Mouse (Mus musculus): ENCODE data around the gene Teddm1b.
"Not testable (repeated sequence)": the region's sequence is repeated elsewhere in the genome, so short reads cannot be mapped to it uniquely, and the experiment has no call there.

Gene Teddm1b

DNA sequence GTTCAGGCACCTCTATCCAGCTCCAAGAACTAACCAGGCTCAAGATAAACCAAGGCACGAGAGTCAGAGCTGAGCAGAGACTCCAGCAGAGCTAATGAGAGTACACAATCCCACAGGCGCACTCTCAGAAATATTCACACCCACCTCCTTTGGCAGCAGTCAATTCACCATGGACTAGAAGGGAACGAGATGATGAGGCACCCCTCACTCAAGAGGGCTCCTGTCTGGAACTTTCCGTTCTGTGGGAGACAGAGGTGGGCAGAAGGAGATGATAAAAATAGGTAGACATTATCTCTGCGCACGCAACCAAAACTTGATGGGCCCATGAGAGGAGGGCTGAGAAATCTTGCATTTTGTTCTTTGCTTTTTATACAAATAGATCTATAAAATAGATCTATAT, at the start of gene Teddm1b:
Teddm1b (plus strand) TSS at position 301 of the 400 bp plus-strand sequence.
- DNase-seq (ENCODE audit: low spot score in 2 of 2) = no peak

DNA sequence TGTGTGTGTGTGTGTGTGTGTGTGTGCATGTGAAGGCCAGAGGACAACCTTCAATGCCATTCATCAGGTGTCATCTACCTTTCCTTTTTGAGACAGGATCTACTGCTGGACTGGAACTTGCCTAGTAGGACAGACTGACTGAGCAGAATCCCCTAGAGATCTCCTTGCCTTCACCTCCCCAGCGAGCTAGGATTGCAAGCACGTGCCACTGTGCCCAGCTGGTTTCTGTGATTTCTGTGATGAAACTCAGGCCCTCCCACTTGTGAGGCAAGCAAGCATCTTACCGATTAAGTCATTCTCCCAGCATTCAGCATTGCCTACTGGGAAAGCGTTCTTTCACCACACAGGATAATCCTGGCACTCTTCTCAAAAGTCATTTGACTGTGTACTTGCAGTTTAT, 43.4 kb upstream of the Teddm1b start:
- no peak for DNase-seq (ENCODE audit: low spot score in 2 of 2)

DNA sequence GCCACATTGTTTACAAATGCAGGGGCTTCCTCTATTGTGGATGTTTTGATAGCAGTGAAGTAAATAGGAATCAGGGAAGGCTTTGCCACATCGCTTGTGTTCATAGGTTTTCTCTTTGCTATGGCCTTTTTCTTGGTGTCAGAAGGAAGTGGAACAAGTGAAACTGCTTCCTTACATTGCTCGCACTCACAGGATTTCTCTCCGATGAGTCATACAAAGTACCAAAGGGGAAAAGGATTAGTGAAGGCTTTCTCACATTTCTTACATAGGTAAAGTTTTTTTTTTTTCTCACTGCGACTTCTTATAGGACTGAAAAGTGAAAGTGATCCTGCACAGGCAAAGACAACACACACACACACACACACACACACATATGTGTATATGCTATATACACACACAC, 38.1 kb upstream of the Teddm1b start:
- no peak for DNase-seq (ENCODE audit: low spot score in 2 of 2)

- no peak for DNase-seq (ENCODE audit: low spot score in 2 of 2)
Measured at GRCm38 (mm10) chr1:153842121-153842740, 31.9 kb upstream of the Teddm1b start.

DNA sequence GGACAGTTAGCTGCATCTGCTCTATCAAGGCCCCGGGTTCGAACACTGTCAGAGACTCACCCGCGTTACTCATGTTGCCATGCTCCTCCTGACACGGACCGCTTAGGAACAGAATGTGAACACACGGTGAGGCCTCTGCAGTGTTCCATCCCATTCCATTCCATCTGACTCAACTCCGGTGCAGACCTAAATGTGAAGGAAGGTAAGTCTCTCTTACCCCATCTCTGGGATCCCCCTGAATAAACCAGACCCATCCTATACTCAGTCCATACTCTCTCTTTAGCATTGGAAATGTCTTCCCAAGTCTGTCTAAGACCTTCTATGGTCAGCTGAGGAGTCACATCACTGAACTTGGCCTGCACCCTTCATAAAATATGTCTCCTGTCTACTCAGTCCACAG, 30.1 kb upstream of the Teddm1b start, which contains the start of gene Rgsl1:
Rgsl1 (minus strand) TSS at position 101 of the 400 bp plus-strand sequence.
- DNase-seq (ENCODE audit: low spot score in 2 of 2) = no peak

DNA sequence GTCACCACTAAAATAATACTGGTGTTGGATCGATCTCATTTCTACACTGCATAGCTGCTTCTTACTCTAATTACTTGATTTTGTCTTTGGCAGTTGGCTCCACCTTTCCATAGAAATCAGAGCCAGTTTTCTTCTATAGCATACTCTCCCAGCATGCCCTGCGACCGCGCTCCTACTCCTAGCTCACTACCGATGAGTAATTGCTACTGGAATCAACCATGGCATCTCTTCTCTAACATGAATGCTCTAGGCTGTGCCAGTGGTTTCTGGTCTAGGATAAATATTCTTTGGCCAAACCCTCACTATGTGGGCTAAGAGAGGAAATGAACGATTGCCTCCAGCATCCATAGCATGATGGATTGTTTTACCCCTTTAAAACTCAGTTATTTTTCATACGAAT, 27.7 kb upstream of the Teddm1b start:
- DNase-seq (ENCODE audit: low spot score in 2 of 2) = no peak

- no peak for DNase-seq (ENCODE audit: low spot score in 2 of 2)
Measured at GRCm38 (mm10) chr1:153846867-153847266, 27.3 kb upstream of the Teddm1b start.

GRCm38 (mm10) chr1:153852696-153853095, 21.4 kb upstream of the Teddm1b start:
- DNase-seq (ENCODE audit: low spot score in 2 of 2) = not testable (repeated sequence)

DNA sequence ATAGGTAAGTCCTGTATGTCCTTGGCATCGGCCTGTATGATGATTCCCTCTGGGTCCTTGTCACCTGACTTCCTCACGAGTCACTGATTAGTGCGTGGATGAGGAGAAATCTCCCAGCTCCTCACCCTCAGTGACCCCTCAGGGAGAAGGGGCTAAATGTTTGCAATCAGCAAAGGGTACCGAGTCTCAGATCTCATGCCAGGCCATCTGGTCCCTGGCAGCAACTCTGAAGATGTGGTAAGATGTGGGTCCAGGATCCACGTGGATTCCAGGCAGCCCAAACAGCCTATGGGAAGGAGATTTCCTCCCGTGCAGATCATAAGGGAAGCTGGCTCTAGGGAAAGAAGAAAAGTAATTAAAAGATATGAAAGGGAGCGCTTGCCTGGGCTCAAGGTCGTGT, 18.2 kb upstream of the Teddm1b start:
- no peak for DNase-seq (ENCODE audit: low spot score in 2 of 2)

DNA sequence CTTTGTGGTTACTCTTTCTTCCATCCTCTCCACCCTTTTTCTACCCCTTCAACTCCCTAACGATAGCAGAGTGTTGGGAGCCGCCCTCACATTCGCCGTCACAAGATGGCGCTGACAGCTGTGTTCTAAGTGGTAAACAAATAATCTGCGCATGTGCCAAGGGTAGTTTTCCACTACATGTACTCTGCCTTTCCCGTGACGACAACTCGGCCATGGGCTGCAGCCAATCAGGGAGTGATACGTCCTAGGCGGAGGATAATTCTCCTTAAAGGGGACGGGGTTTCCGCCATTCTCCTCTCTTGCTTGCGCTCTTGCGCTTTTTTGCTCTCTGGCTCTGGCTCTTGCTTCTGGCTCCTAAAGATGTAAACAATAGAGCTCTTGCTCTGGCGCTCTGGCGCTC, 6.2 kb downstream of the Teddm1b start:
- peak in 1 of 2 experiments; percentile 15 for DNase-seq (ENCODE audit: low spot score in 2 of 2)

DNA sequence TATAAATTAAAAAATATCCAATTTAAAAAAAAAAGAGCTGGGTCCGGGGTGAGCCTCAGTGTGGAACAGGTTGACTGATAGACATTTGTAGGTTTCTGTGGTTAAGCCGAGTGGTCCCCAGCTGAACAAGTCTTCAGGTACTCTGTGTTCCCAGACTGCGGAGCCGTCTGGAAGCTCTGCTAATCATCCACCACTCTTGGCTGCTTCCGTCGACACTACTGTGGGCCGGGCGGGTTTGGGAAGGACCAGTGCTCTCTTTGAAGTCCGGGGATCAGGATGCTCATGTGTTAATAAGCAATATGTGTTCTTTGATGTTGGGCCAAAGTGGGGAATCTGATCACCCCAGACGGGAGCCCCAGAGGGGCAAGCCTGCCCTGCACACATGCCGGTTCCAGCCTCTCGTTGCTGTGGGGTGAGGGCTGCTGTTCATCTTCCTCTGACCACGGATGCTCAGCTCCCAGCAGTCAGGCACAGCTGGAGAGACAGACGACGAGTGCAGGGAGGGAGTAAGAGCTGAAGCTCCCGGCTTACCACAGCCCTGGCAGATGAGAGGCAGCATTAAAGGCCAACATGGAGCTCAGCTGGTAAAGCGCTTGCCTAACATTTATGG, 12.0 kb downstream of the Teddm1b start:
- no peak for DNase-seq (ENCODE audit: low spot score in 2 of 2)

DNA sequence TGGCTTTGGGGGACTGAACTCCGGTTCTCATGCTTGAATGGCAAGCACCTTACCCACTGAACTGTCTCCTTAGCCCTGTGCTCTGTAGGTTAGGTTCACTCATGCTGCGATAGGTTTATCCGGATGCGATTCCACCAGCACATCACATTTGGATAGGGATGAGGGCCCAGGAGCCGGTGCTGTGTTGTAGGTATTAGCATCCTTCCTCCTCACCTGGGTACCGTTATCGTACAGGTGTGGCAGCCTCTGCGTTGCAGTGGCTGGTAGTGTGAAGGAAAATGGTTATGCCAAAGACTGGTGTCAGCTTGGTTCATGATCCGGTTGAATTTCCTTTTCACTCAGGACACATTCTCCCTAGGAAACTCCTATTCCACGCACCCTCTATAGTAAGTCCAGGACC, 16.0 kb downstream of the Teddm1b start:
- DNase-seq (ENCODE audit: low spot score in 2 of 2) = no peak

DNA sequence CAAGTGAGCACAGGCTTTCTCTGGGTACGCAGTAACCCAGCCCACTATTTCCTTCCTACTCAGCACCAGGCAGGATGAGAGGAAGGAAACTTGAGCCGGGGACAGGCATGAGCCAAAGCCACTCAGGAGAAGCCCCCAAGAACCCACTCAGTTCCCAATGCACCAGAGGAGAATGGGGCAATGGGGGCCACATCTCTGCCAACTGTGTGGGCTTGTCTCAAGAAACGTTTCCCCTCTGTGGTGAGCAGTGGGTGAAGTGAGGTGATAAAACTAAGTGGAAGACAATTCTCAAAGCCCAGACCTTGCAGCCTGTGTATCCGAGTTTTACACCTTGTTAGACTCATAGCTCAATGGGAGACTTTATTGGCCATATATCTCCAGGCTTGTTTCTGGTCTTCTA, 17.3 kb downstream of the Teddm1b start, which contains the start of gene Teddm1a:
Teddm1a (plus strand) TSS at position 301 of the 400 bp plus-strand sequence.
- no peak for DNase-seq (ENCODE audit: low spot score in 2 of 2)

DNA sequence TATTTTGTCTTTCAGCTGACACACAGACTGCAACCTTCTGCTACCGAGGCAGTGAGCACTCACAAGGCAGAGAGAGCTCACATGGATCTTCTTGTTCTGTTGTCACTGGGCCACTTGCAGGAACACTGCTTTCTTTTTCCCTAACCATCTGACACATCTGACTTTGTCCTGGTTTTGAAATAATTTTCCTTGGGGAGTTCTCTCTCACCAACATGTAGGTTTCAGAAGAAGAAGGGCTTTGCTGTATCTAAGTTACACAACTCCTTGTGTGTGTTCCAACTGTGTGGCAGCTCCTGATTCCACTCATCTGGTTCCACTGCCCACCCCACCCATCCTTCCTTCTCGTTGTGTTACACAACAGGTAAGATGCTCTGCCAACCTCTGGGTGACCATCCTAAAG, 19.6 kb downstream of the Teddm1b start:
- no peak for DNase-seq (ENCODE audit: low spot score in 2 of 2)

DNA sequence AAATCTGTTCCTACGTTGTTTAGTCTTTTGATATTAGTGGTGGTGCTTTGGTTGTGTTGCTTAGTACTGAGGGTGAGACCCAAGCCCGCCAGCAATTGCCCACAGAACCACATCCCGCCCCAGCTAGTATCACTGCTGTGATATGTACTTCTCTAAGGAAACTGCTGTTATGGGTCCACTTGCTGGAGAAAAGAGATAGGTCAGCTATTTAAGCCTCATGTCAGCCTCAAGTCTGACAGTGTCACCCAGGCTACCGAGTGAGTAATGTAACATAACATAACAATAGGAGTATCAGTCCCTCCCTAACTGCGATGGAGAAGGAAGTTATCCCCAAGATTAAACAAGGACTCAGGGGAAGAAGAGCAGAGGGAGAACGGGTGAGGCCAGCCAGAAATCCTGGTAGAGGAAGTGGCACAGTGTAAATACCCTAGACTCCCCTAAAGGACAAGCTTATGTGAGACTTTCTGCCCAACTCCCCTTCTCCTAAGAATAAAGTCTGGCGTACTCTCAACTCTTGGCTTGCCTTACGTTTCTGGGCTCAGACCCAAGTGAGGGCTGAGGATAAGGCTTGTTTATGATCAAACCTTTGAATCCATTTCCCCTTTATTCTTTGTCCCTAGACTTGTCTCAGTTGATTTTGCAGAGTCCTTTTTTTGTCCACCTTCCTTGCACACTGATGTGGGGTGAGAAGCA, 20.2 kb downstream of the Teddm1b start:
- no peak for DNase-seq (ENCODE audit: low spot score in 2 of 2)

DNA sequence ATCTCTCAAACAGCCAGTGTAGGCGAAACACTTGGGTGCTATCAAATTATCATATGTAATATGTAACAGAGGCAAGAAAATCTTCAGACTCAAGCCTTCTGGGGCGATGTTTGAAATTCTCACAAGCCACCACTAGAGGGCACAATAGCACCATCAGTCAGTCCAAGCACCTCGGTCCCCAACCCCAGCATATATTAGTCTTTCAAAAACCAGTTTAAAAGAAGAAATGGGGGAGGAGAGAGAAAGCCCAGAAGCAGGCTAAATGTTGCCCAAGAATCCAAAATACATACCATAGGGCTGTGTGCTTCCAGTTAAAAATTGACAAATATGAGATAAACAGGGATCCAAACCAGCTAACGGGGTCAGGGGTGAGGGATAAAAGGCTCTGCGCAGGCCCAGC, 20.8 kb downstream of the Teddm1b start:
- peak; percentile 33 to 60 for DNase-seq (ENCODE audit: low spot score in 2 of 2)

DNA sequence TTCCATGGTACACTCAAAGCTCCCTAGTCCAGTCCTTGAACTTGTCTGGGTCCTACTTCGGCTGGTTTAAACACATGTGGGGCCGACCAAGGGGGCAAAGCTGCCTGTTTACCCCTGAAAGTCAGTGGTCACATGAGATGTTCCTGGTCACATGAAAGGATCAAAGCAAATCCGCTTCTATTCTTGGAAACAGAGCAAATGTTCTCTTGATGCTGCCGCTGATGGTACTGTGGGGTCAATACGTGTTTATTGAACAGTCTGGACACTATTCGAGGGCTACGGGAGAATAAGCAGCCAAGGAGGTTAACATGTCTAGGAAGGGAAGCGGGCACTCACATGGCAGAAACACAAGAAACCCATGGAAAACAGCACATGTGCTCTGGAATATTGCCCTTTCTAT, 23.1 kb downstream of the Teddm1b start:
- DNase-seq (ENCODE audit: low spot score in 2 of 2) = no peak

DNA sequence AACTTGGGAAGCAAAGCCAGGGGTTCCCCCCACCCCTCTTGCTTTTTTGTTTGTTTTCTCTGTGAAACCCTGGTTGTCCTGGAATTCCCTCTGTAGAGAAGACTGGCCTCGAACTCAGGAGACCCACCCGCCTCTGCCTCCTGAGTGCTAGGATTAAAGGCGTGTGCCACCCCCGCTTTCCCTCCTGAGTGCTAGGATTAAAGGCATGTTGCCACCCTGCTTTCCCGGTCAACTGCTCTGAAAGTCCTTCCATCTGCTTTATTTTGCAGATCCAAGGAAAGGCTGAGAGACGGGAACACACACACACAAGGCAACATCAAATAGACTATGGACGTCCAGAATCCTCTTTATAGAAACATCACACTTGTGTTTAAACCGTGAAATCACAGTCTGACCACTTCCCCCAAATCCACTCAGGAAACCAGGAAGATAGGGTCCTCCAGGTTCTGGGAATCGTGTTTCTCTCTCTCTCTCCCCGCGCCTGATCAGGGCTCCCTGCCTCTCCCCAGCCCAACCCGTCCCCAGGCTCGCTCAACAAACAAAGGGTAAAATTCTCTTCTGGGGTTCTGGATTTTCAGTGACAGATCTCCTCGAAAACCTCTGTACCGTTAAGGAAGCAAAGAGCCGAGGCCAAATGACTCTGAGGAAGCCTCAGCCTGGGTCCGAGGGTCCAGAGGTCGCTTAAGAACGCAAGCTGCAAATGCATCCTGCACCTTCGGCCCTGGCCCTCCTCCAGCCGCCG, 25.0 kb downstream of the Teddm1b start:
- DNase-seq (ENCODE audit: low spot score in 2 of 2) = no peak

GRCm38 (mm10) chr1:153899731-153900380, 25.7 kb downstream of the Teddm1b start, which contains the start of the genes Glul and Teddm2:
Gene Glul (plus strand): TSS chr1:153899944.
Gene Teddm2 (minus strand): TSS chr1:153900228.
- peak; percentile 85 to 91 for DNase-seq (ENCODE audit: low spot score in 2 of 2)

- DNase-seq (ENCODE audit: low spot score in 2 of 2) = peak in 1 of 2 experiments; percentile 43
Measured at GRCm38 (mm10) chr1:153900381-153900780, 26.2 kb downstream of the Teddm1b start.

Measured in spleen, postnatal 14 days (tissue).